ENCODE assay signal across 9 mouse cellular contexts in the genomic region with DNA sequence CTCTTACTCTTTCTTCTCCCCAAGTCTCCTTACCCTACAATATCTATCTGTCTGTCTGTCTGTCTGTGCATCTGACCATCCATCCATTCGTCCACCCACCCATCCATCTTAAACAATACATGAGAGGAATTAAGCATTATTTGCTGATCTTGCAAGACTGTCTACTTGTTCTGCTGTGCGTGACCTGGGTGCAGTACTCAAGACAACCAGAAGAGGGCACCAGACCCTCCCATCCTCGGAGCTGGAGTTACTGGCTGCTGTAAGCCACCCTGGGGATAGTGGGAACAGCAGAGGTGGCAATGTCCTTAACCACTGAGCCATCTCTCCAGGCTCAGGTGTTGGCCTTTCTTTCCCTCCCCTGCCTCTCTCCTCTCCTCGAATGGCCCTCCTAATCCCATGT.
DNase-seq lines count a peak whose midpoint lies in the region; ATAC-seq and TF ChIP-seq lines count a peak whose summit lies in the region.
"Had no signal": no experiment of that assay in that cellular context is flagged by ENCODE, and none has a peak within 500 bp of the region (broad histone marks: within the 10 kb centered on the region; RNA-seq: fewer than 3 reads in every experiment).

No protein-coding gene starts in this region.

- 54% methylated on average over 4 of the region's 4 CpGs for WGBS in hindbrain, embryonic 11.5 days
- WGBS in hindbrain, embryonic 13.5 days = 57% methylated on average over 4 of the region's 4 CpGs
- 39% methylated on average over 4 of the region's 4 CpGs for WGBS in liver, embryonic 14.5 days (ENCODE audit: insufficient replicate concordance)
- 62% methylated on average over 4 of the region's 4 CpGs for WGBS in stomach, embryonic 14.5 days

- no peaks in the 10 kb centered on the region for H3K9me3 ChIP-seq in hindbrain, embryonic 11.5 days (ENCODE audit: control insufficient read depth, low read length)
- no peaks in the 10 kb centered on the region for H3K9me3 ChIP-seq in hindbrain, embryonic 13.5 days
- no peaks in the 10 kb centered on the region for H3K9me3 ChIP-seq in liver, embryonic 14.5 days (ENCODE audit: control insufficient read depth, low read length)
- H3K9me3 ChIP-seq in stomach, embryonic 14.5 days (ENCODE audit: control insufficient read depth, low read depth, low read length) = no peaks in the 10 kb centered on the region; the same call in 1 of the 2 replicates

- no peak for ATAC-seq in hindbrain, embryonic 11.5 days (ENCODE audit: low FRiP score)
- ATAC-seq in hindbrain, embryonic 13.5 days (ENCODE audit: low FRiP score) = no peak
- ATAC-seq in liver, embryonic 14.5 days (ENCODE audit: insufficient read depth) = no peak
- no peak for ATAC-seq in stomach, embryonic 14.5 days (ENCODE audit: insufficient number of reproducible peaks, insufficient read depth, low FRiP score, low read depth)

- H3K27ac ChIP-seq in hindbrain, embryonic 11.5 days (ENCODE audit: low read depth, low read length) = no peak overlapping the region
- no peak overlapping the region for H3K27ac ChIP-seq in hindbrain, embryonic 13.5 days
- H3K27ac ChIP-seq in liver, embryonic 14.5 days = no peak overlapping the region
- H3K27ac ChIP-seq in stomach, embryonic 14.5 days (ENCODE audit: low read length) = peak overlapping the region; percentile 84; the same call in 1 of the 2 replicates
- H3K27ac ChIP-seq: limb, embryonic 12.5 days had no signal

- TF ChIP-seq EP300 in liver, embryonic 14.5 days (IDR thresholded peaks at IDR 0.05; ENCODE audit: low read depth) = no peak

- H3K4me1 ChIP-seq in hindbrain, embryonic 11.5 days (replicated peaks; ENCODE audit: control insufficient read depth, insufficient read depth, low read length) = peaks cover 7% of the 10 kb centered on the region
- H3K4me1 ChIP-seq in hindbrain, embryonic 13.5 days (replicated peaks) = peaks cover 19% of the 10 kb centered on the region
- no peaks in the 10 kb centered on the region for H3K4me1 ChIP-seq in liver, embryonic 14.5 days (replicated peaks; ENCODE audit: control insufficient read depth in 2 of 2, insufficient read depth in 2 of 2, low read length in 1 of 2)
- H3K4me1 ChIP-seq in stomach, embryonic 14.5 days (ENCODE audit: control insufficient read depth, insufficient read depth, low read length) = peaks cover 49% of the 10 kb centered on the region

- no peak overlapping the region for H3K4me2 ChIP-seq in hindbrain, embryonic 11.5 days (replicated peaks; ENCODE audit: low read depth, low read length)
- H3K4me2 ChIP-seq in hindbrain, embryonic 13.5 days = no peak overlapping the region
- no peak overlapping the region for H3K4me2 ChIP-seq in liver, embryonic 14.5 days (ENCODE audit: low read depth)
- no peak overlapping the region for H3K4me2 ChIP-seq in stomach, embryonic 14.5 days (replicated peaks; ENCODE audit: low read depth, low read length)
- H3K4me2 ChIP-seq: limb, embryonic 12.5 days had no signal

- DNase-seq in hindbrain, embryonic 11.5 days (ENCODE audit: low spot score) = peak; percentile 72
- peak; percentile 44 for DNase-seq in CD4-positive helper T cell, adult 2 months (ENCODE audit: low read depth, low spot score)
- DNase-seq in ZHBTc4 (ENCODE audit: low read depth, low spot score) = peak; percentile 88
- DNase-seq in gastrocnemius, postnatal 14 days = peak; percentile 34
- DNase-seq in liver, embryonic 14.5 days (ENCODE audit: low read depth in 3 of 3, low spot score in 3 of 3) = peak in 1 of 3 experiments; percentile 9
- DNase-seq in layer of hippocampus, adult 8-10 months (ENCODE audit: low spot score in 2 of 2) = no peak

- H3K4me3 ChIP-seq in hindbrain, embryonic 11.5 days (ENCODE audit: low read depth, low read length) = no peak overlapping the region
- H3K4me3 ChIP-seq in hindbrain, embryonic 13.5 days = no peak overlapping the region
- H3K4me3 ChIP-seq in liver, embryonic 14.5 days (ENCODE audit: insufficient read depth in 1 of 2, low read depth in 2 of 2, low read length in 2 of 2) = no peak overlapping the region
- H3K4me3 ChIP-seq in stomach, embryonic 14.5 days (ENCODE audit: low read depth, low read length) = no peak overlapping the region
- H3K4me3 ChIP-seq: limb, embryonic 12.5 days had no signal

- intact Hi-C loops in gastrocnemius, postnatal 14 days (cut with DNase I; ENCODE audit: low total_unique reads) = no loop called here

- H3K27me3 ChIP-seq in hindbrain, embryonic 11.5 days (ENCODE audit: control insufficient read depth, insufficient read depth, low read length) = peaks cover 33% of the 10 kb centered on the region
- peaks cover 67% of the 10 kb centered on the region for H3K27me3 ChIP-seq in hindbrain, embryonic 13.5 days
- peaks cover 8% of the 10 kb centered on the region for H3K27me3 ChIP-seq in liver, embryonic 14.5 days (ENCODE audit: control insufficient read depth, insufficient read depth, low read length)
- 0 out of 2 replicates have a peak, but pooled peaks cover 6% of the 10 kb centered on the region for H3K27me3 ChIP-seq in stomach, embryonic 14.5 days (ENCODE audit: control insufficient read depth, insufficient read depth, low read length)

- H3K36me3 ChIP-seq in hindbrain, embryonic 11.5 days (ENCODE audit: control insufficient read depth, insufficient read depth, low read length) = no peaks in the 10 kb centered on the region
- no peaks in the 10 kb centered on the region for H3K36me3 ChIP-seq in hindbrain, embryonic 13.5 days
- H3K36me3 ChIP-seq in liver, embryonic 14.5 days (replicated peaks; ENCODE audit: control insufficient read depth, insufficient read depth, low read depth) = no peaks in the 10 kb centered on the region
- no peaks in the 10 kb centered on the region for H3K36me3 ChIP-seq in stomach, embryonic 14.5 days (ENCODE audit: control insufficient read depth, insufficient read depth, low read length)
- H3K36me3 ChIP-seq: limb, embryonic 12.5 days had no signal

- peak; percentile 93 for TF ChIP-seq CTCF in liver, embryonic 14.5 days (IDR thresholded peaks at IDR 0.05; ENCODE audit: low read depth)

- H3K9ac ChIP-seq in hindbrain, embryonic 11.5 days (ENCODE audit: low read depth, low read length) = no peak overlapping the region
- no peak overlapping the region for H3K9ac ChIP-seq in hindbrain, embryonic 13.5 days
- no peak overlapping the region for H3K9ac ChIP-seq in liver, embryonic 14.5 days (replicated peaks)
- H3K9ac ChIP-seq in stomach, embryonic 14.5 days (replicated peaks; ENCODE audit: low read depth, low read length) = no peak overlapping the region
- H3K9ac ChIP-seq: limb, embryonic 12.5 days had no signal

Comparison
In these comparisons a context has a peak if more than half of its experiments do, and no peak if none do; other contexts are left out.
1. DNase-seq: peak in hindbrain, embryonic 11.5 days (single experiment), CD4-positive helper T cell, adult 2 months (single experiment), ZHBTc4 (single experiment) and gastrocnemius, postnatal 14 days (single experiment); none in layer of hippocampus, adult 8-10 months (0 of 2).